Mouse (Mus musculus) adrenal gland, postnatal 36 days (tissue): ENCODE results near the gene Dapk1. TPM values are rescaled to one million over a fixed set of nuclear protein-coding genes. Genes with fewer than 3 reads are reported as not detected.
A peak's percentile ranks its signal among the peaks of the same experiment; 100 is the strongest.

Experiments used
- DNase-seq, 2 experiments: peaks; one replicate each; pipeline ENCODE4 v3.0.0; 2021; ENCODE audit warnings: mixed read lengths in 1 of 2
- total RNA-seq, 2 experiments: library from RNA; stranded (reverse); gene quantifications; 2 replicates each; pipeline ENCODE4 v1.2.3; 2021

Gene Dapk1
- total RNA-seq, 2 experiments from 2014 or later: 15.1 to 21.7 TPM

- DNase-seq: peak; percentile 70 to 83
Observed at GRCm38 (mm10) chr13:60738429-60738828, 136.7 kb downstream of the Dapk1 start.

- no peak for DNase-seq
Observed at GRCm38 (mm10) chr13:60740248-60740647, 138.5 kb downstream of the Dapk1 start.

- no peak for DNase-seq
Observed at GRCm38 (mm10) chr13:60742611-60743010, 140.9 kb downstream of the Dapk1 start.

- DNase-seq: no peak
Observed at GRCm38 (mm10) chr13:60743381-60744077, 141.8 kb downstream of the Dapk1 start.

- peak; percentile 85 to 88 for DNase-seq
Observed at GRCm38 (mm10) chr13:60744078-60744460, 142.3 kb downstream of the Dapk1 start.

- no peak for DNase-seq
Observed at GRCm38 (mm10) chr13:60744736-60745135, 143.0 kb downstream of the Dapk1 start.

- DNase-seq: no peak
Observed at GRCm38 (mm10) chr13:60745358-60745757, 143.6 kb downstream of the Dapk1 start.

- peak in 1 of 2 experiments; percentile 45 for DNase-seq
Observed at GRCm38 (mm10) chr13:60746271-60746670, 144.5 kb downstream of the Dapk1 start.

- no peak for DNase-seq
Observed at GRCm38 (mm10) chr13:60747201-60747600, 145.5 kb downstream of the Dapk1 start.

GRCm38 (mm10) chr13:60748556-60748955 lies 146.8 kb downstream of the Dapk1 start:
- no peak for DNase-seq

- DNase-seq: no peak
Observed at GRCm38 (mm10) chr13:60750930-60751329, 149.2 kb downstream of the Dapk1 start.

GRCm38 (mm10) chr13:60753216-60753615 lies 151.5 kb downstream of the Dapk1 start:
- DNase-seq: no peak

- DNase-seq: no peak
Observed at GRCm38 (mm10) chr13:60755251-60755650, 153.5 kb downstream of the Dapk1 start.

- DNase-seq: no peak
Observed at GRCm38 (mm10) chr13:60757292-60757691, 155.5 kb downstream of the Dapk1 start.

GRCm38 (mm10) chr13:60759136-60759535 lies 157.4 kb downstream of the Dapk1 start:
- DNase-seq: peak; percentile 56 to 68

- DNase-seq: no peak
Observed at GRCm38 (mm10) chr13:60760392-60760791, 158.6 kb downstream of the Dapk1 start.

- no peak for DNase-seq
Observed at GRCm38 (mm10) chr13:60761161-60761560, 159.4 kb downstream of the Dapk1 start.

- no peak for DNase-seq
Observed at GRCm38 (mm10) chr13:60780534-60780933, 178.8 kb downstream of the Dapk1 start.

- DNase-seq: no peak
Observed at GRCm38 (mm10) chr13:60783301-60783700, 181.6 kb downstream of the Dapk1 start.

- DNase-seq: no peak
Observed at GRCm38 (mm10) chr13:60786264-60786663, 184.5 kb downstream of the Dapk1 start, which contains the start of gene BC051665. TSS of gene BC051665 (minus strand) at chr13:60786364.

- no peak for DNase-seq
Observed at GRCm38 (mm10) chr13:60789466-60789865, 187.7 kb downstream of the Dapk1 start.

GRCm38 (mm10) chr13:60802749-60803148 lies 201.0 kb downstream of the Dapk1 start, which contains the start of gene Ctsll3:
TSS of gene Ctsll3 (minus strand) at chr13:60802849.
- DNase-seq: no peak

GRCm38 (mm10) chr13:60809690-60810089 lies 207.9 kb downstream of the Dapk1 start:
- DNase-seq: no peak

- DNase-seq: no peak
Observed at GRCm38 (mm10) chr13:60812768-60813167, 211.0 kb downstream of the Dapk1 start.
